Mouse (Mus musculus) monocyte, adult 2 months (primary cell): ENCODE results near the gene Ddx4.
"Not testable (repeated sequence)": the region's sequence is repeated elsewhere in the genome, so short reads cannot be mapped to it uniquely, and the experiment has no call there.

ENCODE experiments used
- DNase-seq, 2 experiments: peaks; one replicate each; pipeline ENCODE4 v3.0.0; 2022; ENCODE audit warnings: low spot score in 2 of 2, low read depth in 1 of 2

Ddx4 gene

DNA sequence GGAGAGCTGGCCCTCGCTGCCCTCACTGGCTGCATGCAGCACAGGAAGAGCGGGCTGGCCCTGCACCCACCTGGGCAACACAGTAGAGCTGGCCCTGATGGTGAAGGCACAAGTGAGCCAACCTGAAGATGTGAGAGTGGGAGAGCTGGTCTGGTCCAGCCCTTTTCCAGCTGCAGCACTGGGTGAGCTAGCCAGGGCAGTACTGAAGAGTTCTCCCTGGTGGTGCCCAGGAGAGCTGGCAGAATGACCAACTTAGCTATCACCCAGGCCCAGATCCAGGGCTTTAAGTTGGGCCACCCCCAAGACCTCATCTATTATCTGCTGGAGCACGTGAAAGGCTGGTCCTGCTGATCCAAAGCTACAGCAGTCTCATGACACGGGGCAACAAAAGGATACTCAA is 13.2 kb downstream of the Ddx4 start:
- DNase-seq: no peak

DNA sequence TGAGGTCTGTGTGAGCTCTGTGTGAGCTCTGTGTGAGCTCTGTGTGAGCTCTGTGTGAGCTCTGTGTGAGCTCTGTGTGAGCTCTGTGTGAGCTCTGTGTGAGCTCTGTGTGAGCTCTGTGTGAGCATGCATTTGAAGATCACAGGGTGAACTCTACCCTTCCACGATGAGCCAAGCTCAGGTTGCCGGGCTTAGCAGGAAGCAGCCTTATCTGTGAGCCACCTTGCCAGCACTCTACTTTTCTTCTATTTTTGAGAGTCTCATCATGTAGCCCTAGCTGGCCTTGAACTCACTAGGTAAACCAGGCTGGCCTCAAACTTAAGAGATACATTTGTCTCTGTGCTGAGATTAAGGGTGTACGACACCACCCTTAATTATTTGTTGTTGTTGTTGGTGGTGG is 15.8 kb downstream of the Ddx4 start:
- no peak for DNase-seq

DNA sequence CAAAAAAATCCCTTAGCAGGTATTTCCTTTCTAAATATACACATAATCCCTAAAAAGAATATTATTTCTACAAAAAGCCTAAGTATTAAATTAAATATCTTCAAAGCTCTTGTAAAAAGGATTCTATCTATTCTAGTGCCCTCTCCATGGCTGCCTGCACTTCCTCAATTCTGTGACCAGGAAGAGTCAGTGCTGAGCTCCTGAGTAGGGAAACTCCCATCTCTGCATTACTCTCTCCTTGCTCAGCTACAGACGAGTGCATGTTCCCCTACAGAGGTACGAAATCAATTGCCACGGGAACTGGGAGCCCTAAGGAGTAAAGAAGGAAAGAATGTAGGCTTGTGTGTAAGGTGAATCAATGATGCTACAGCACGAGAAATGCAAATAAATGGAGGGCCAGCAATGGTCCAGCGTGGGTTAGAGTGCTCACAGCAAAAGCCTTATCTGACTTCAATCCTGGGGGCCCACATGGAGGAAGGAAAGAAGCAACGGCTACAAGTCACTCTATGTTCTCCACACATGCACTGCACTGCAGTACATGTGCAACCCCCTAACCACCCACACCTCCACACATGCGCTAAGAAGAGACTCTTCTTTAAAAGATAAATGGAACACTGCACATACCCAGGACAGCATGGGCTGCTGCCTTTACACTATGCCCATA is 17.0 kb downstream of the Ddx4 start:
- no peak for DNase-seq

DNA sequence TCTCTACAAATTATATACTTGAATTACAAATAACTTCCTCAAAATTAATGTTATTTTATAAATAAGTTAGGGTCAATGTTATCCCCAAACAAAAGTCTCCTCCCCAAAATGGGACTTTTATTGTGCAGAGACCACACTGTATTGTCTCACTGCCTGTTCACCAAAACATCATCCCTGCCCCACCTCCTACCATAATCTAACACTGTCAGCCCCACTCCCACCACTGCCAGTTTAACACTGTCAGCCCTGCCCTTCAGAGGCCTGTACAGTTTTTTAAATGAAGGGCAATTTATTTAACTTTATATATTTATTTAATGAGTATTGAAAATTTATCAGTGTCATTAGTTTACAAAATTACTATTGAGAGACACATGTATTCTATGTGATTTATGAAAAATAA is 26.7 kb downstream of the Ddx4 start:
- no peak for DNase-seq

DNA sequence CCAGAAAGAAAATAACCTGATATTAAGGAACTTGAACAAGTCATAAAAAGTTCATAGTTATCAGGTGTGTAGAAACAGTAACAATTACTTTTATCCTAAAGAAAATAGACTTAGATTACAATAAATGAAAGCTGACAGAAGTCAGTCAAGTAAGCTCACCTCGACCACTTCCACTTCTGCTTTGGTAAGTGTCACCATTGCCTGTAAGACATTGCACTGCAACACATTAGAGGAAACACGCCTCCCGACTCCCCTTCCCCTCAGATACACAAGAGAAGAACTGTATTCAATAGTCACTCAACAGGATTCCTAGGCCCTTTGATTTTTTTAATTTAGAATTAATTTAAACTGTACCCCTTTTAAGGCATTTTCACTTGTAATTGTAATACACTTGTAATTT is 27.7 kb downstream of the Ddx4 start:
- no peak for DNase-seq

GRCm38 (mm10) chr13:112623656-112624055 is 28.6 kb downstream of the Ddx4 start:
- DNase-seq: no peak

- no peak for DNase-seq
Observed at GRCm38 (mm10) chr13:112621592-112621991, 30.7 kb downstream of the Ddx4 start.

DNA sequence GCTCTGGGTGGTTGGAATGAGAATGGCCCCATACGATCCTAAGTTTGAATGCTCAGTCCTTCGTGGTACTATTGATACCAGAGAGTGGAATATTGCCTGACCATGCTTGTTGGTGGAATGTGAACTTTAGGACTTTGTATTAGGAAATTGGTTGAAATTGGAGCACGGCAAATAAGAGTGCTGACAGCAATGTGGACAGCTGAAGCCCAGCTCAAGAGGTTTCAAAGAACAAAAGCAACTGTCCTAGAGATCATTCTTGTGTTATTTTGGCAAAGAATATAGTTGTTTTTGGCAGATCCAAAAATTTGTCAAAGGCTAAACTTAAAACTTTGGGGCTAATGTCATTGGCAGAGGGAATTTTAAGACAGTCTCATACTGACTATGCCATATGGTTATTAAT is 43.7 kb downstream of the Ddx4 start:
- DNase-seq: no peak

DNA sequence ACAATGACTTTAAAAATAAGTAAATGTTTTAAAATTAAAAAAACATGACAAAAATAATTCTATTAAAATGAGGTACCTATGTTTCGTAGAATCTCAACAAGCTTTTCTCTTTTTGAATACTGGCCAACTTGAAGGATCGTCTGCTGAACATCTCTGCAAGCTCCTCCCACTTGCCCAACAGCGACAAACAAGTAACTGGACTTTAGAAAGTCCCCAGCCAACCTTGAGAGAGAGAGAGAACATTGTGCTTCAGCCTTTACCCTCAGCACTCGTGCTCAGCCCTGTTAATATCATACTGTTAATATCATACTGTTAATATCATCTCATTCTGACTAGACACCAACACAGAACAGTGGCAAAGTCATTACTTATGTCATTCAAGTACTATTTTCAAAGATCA is 47.9 kb downstream of the Ddx4 start:
- no peak for DNase-seq

DNA sequence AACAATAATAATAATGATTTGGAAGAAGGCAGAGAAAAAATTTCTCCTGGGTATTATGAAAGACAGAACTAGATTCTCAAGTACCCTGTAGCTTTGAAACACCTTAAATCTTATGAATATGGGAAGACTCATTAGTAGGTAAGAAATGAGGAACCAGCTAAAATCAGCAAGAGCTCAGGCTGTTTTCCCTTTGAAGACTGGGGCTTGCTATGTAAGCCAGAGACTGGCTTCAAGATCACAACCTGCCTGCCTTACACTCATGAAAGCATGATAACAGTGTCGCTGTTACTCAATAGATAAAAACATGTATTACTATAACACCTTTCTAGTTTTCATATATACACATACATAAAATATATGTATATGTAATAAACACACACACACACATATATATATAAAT is 48.4 kb downstream of the Ddx4 start:
- no peak for DNase-seq

GRCm38 (mm10) chr13:112602607-112603006 is 49.7 kb downstream of the Ddx4 start:
- no peak for DNase-seq

DNA sequence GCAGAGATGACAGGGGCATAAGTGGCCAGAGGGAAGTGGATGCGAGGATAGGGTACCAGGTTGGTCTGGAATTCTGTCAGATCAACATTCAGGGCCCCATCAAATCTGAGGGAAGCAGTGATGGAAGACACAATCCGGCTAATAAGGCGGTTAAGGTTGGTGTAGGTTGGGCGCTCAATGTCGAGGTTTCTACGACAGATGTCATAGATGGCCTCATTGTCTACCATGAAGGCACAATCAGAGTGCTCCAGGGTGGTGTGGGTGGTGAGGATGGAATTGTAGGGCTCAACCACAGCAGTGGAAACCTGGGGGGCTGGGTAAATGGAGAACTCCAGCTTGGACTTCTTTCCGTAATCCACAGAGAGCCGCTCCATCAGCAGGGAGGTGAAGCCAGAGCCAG is 58.0 kb downstream of the Ddx4 start, which contains the start of gene Il31ra:
Il31ra (minus strand) TSS at position 101 of the 400 bp plus-strand sequence.
- DNase-seq: not testable (repeated sequence)

GRCm38 (mm10) chr13:112590254-112590653 is 62.0 kb downstream of the Ddx4 start:
- no peak for DNase-seq

GRCm38 (mm10) chr13:112589625-112590024 is 62.6 kb downstream of the Ddx4 start:
- no peak for DNase-seq

DNA sequence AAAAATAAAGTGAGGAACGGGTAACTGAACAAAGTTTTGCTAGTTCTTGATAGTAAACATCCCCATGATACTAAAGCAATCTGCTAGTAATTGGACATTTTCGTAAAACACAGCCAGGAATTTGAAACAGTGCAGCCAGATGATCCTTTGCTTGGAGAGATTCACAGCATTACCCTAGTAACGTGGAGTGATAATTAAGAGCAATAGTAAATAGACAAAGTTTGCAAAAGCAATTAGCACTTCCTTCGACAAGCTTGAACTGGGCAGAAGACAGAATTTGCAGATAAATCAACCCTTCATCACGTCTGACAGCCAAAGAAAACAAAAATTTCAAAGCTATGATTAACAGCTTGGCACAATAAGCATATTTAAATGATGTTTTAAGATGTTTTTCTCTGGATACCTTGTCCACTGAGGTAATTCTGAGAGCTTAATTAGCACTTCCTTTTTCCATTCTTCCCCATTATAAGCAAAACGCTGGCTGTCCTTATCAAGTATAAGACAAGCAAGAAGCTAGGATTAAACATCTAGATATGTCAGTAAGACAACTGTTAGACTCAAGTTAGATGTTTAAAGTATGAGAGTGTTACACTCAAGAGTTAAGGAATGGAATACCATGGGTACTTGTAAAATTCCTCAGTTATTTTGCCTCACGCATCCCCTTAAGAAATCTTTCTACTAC is 67.6 kb downstream of the Ddx4 start:
- no peak for DNase-seq

DNA sequence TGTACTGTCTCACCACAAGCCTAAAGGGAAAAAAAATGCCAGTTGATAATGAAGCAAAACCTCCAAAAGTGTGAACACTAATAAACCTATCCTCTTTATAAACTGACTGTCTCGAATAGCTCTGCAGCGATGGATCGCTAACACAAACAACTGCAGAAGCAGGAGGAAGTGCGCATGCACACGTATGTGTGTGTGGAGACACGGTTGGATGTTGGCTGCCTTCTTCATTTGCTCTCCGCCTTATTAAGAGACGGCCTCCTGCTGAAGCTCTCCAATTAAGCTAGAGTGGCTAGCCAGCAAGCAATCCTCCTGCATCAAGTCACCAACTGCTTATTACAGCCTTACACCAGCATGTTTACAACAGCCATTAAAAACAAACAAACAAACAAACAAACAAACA is 70.0 kb downstream of the Ddx4 start:
- no peak for DNase-seq

GRCm38 (mm10) chr13:112581796-112582195 is 70.5 kb downstream of the Ddx4 start:
- no peak for DNase-seq

GRCm38 (mm10) chr13:112580590-112581320 is 71.5 kb downstream of the Ddx4 start:
- no peak for DNase-seq

GRCm38 (mm10) chr13:112578041-112578440 is 74.2 kb downstream of the Ddx4 start:
- peak; percentile 100 for DNase-seq

- no peak for DNase-seq
Observed at GRCm38 (mm10) chr13:112573800-112574199, 78.5 kb downstream of the Ddx4 start.

DNA sequence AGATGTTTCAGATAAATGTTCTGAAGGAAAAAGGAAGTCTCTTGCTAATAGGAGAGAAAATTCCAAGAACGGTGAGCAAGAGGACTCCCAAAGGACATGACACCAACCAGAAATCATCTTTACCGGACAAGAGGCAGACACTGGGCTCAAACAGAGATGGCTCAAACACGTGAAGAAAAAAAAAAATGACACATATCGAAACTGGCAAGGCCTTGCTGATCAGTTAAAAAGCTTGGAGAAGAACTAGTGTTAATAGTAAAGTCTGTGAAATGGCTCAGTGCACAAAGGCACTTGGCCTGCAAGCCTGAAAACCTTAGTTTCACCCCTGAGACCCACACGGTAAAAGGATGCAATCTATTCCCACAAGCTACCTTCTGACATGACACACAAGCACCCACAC is 81.5 kb downstream of the Ddx4 start:
- DNase-seq: no peak

DNA sequence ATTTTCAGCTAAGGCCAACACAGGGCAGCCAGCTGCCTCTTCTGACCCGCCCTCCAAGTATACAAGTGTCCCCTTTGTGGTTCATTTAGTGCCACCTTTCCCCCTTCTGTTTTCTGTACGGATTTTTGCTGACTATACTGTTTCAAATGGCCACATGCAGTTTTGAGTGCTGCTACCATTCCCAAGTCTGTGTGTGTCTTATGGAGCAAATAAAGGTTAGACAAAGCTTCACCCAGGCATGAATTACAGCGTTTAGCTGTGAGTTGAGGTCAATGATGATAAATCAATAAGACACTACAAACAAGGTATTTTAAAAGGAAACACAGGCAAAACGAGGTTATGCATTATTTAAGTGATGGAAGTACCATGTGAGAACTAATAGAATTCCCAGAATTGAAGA is 82.7 kb downstream of the Ddx4 start:
- DNase-seq: no peak
